ENCODE assay signal across 46 mouse cellular contexts in genomic region chr17:53854992-53855391, GRCm38 (mm10). TPM values are rescaled to one million over a fixed set of nuclear protein-coding genes. Genes with fewer than 3 reads are reported as not detected.
"Had no signal": no experiment of that assay in that cellular context is flagged by ENCODE, and none has a peak within 500 bp of the region (broad histone marks: within the 10 kb centered on the region; RNA-seq: fewer than 3 reads in every experiment).

No protein-coding gene starts in this region.

- H3K36me3 ChIP-seq: limb, embryonic 10.5 days; limb, embryonic 12.5 days; limb, embryonic 13.5 days; limb, embryonic 15.5 days; liver, embryonic 12.5 days; liver, embryonic 13.5 days; liver, embryonic 15.5 days; lung, embryonic 15.5 days; midbrain, embryonic 10.5 days; midbrain, embryonic 12.5 days; midbrain, embryonic 13.5 days; midbrain, embryonic 15.5 days had no signal

- H3K4me1 ChIP-seq: limb, embryonic 10.5 days; limb, embryonic 12.5 days; limb, embryonic 13.5 days; limb, embryonic 15.5 days; liver, embryonic 12.5 days; liver, embryonic 13.5 days; liver, embryonic 15.5 days; lung, embryonic 15.5 days; megakaryocyte, embryonic 14.5 days; midbrain, embryonic 10.5 days; midbrain, embryonic 12.5 days; midbrain, embryonic 13.5 days; midbrain, embryonic 15.5 days had no signal

- H3K27ac ChIP-seq: limb, embryonic 10.5 days; limb, embryonic 12.5 days; limb, embryonic 13.5 days; limb, embryonic 15.5 days; liver, embryonic 12.5 days; liver, embryonic 13.5 days; liver, embryonic 14.5 days; liver, embryonic 15.5 days; lung, embryonic 15.5 days; macrophage; midbrain, embryonic 10.5 days; midbrain, embryonic 12.5 days; midbrain, embryonic 13.5 days; midbrain, embryonic 15.5 days had no signal

- H3K27me3 ChIP-seq: limb, embryonic 12.5 days; limb, embryonic 13.5 days; limb, embryonic 15.5 days; liver, embryonic 12.5 days; liver, embryonic 13.5 days; liver, embryonic 15.5 days; lung, embryonic 15.5 days; megakaryocyte, embryonic 14.5 days; midbrain, embryonic 12.5 days; midbrain, embryonic 13.5 days; midbrain, embryonic 15.5 days had no signal

- H3K9me3 ChIP-seq: limb, embryonic 10.5 days; limb, embryonic 13.5 days; limb, embryonic 15.5 days; liver, embryonic 12.5 days; liver, embryonic 13.5 days; lung, embryonic 15.5 days; megakaryocyte, embryonic 14.5 days; midbrain, embryonic 10.5 days; midbrain, embryonic 12.5 days; midbrain, embryonic 13.5 days; midbrain, embryonic 15.5 days had no signal

- H3K9ac ChIP-seq: limb, embryonic 12.5 days; limb, embryonic 13.5 days; limb, embryonic 15.5 days; liver, embryonic 12.5 days; liver, embryonic 13.5 days; liver, embryonic 14.5 days; liver, embryonic 15.5 days; liver, postnatal 0 days; lung, embryonic 14.5 days; lung, embryonic 15.5 days; midbrain, embryonic 12.5 days; midbrain, embryonic 13.5 days; midbrain, embryonic 15.5 days had no signal

- DNase-seq: left cerebral cortex, postnatal 4 days; liver; liver, embryonic 13.5 days; liver, postnatal 0 days; lung, adult 18-20 months; lung, adult 2 months; lung, embryonic 14.5 days; lung, postnatal 10 days; lung, postnatal 14 days; lung, postnatal 36 days; lung, postnatal 4 days; midbrain, embryonic 14.5 days had no signal

- H3K4me3 ChIP-seq: limb, embryonic 10.5 days; limb, embryonic 12.5 days; limb, embryonic 13.5 days; limb, embryonic 15.5 days; liver, embryonic 12.5 days; liver, embryonic 13.5 days; liver, embryonic 15.5 days; lung, embryonic 15.5 days; megakaryocyte, embryonic 14.5 days; midbrain, embryonic 10.5 days; midbrain, embryonic 12.5 days; midbrain, embryonic 13.5 days; midbrain, embryonic 15.5 days; myocyte had no signal

- H3K4me2 ChIP-seq: limb, embryonic 12.5 days; limb, embryonic 13.5 days; limb, embryonic 15.5 days; liver, embryonic 11.5 days; liver, embryonic 12.5 days; liver, embryonic 13.5 days; liver, embryonic 15.5 days; lung, embryonic 14.5 days; lung, embryonic 15.5 days; midbrain, embryonic 11.5 days; midbrain, embryonic 12.5 days; midbrain, embryonic 13.5 days; midbrain, embryonic 15.5 days had no signal

- ATAC-seq: liver, embryonic 12.5 days; liver, postnatal 0 days; lung, postnatal 0 days; midbrain, embryonic 13.5 days; midbrain, embryonic 15.5 days; midbrain, embryonic 16.5 days had no signal

RNA-seq across cellular contexts. Expression of gene Sult1c2, which starts 8.9 kb away (rescaled TPM):
- total RNA-seq: left cerebral cortex, adult 8-10 months; left cerebral cortex, postnatal 10 days; left cerebral cortex, postnatal 14 days; left cerebral cortex, postnatal 25 days; left cerebral cortex, postnatal 36 days; left cerebral cortex, postnatal 4 days; megakaryocyte progenitor cell, adult 5-6 weeks; megakaryocyte, adult 5-6 weeks; megakaryocyte-erythroid progenitor cell, adult 5-6 weeks; midbrain, postnatal 0 days; monocyte, adult 5-6 weeks had no signal
- polyA plus RNA-seq: limb, embryonic 10.5 days; limb, embryonic 11.5 days; limb, embryonic 12.5 days; limb, embryonic 13.5 days; limb, embryonic 14.5 days; limb, embryonic 15.5 days; liver, embryonic 11.5 days; liver, embryonic 12.5 days; liver, embryonic 13.5 days; liver, embryonic 14.5 days; liver, embryonic 15.5 days; liver, embryonic 16.5 days; lung, embryonic 14.5 days; lung, embryonic 15.5 days; lung, embryonic 16.5 days; lung, postnatal 0 days; macrophage; midbrain, embryonic 10.5 days; midbrain, embryonic 11.5 days; midbrain, embryonic 12.5 days; midbrain, embryonic 13.5 days; midbrain, embryonic 14.5 days; midbrain, embryonic 15.5 days; midbrain, embryonic 16.5 days; midbrain, postnatal 0 days; myocyte; neural tube, embryonic 11.5 days had no signal
